Comparison of ENCODE assay signal across 8 mouse cellular contexts in the genomic region with DNA sequence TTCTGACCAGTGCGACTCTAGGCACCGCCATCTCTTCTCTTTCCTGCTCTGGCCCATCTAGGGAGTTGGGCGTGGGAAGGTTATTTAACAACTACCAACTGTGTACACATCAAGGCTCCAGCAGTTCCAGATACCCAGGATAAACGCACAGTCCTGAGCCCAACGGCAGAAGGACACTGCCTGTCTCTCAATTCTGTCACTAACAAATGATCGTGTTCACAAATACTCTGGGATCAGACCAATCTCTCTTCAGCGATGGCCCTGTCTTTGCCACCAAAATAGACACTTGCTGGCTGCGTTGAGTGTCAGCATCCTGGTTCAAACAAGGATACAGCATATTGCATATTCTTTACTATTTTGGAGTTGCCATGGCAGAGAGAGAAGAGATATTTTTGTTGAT.
DNase-seq lines count a peak whose midpoint lies in the region; ATAC-seq and TF ChIP-seq lines count a peak whose summit lies in the region.

No protein-coding gene starts in this region.

- H3K9ac ChIP-seq in hindbrain, postnatal 0 days (replicated peaks; ENCODE audit: low read length): no peak overlapping the region
- no peak overlapping the region for H3K9ac ChIP-seq in hindbrain, embryonic 12.5 days
- H3K9ac ChIP-seq in heart, embryonic 13.5 days: 0 out of 2 replicates have a peak overlapping the region, but pooled peaks have one; percentile 12

- no peaks in the 10 kb centered on the region for H3K4me1 ChIP-seq in hindbrain, postnatal 0 days (ENCODE audit: insufficient read depth, low read length)
- H3K4me1 ChIP-seq in hindbrain, embryonic 12.5 days: peaks cover 5% of the 10 kb centered on the region; the same call in 1 of the 2 replicates
- H3K4me1 ChIP-seq in brown adipose tissue, adult 24 weeks (ENCODE audit: control insufficient read depth, insufficient read depth, insufficient read length, low read length): peaks cover 4% of the 10 kb centered on the region; the same call in 1 of the 2 replicates
- peaks cover 22% of the 10 kb centered on the region for H3K4me1 ChIP-seq in heart, embryonic 13.5 days
- H3K4me1 ChIP-seq in megakaryocyte, embryonic 14.5 days: peaks cover 32% of the 10 kb centered on the region

- no peak for TF ChIP-seq CTCF in hindbrain, postnatal 0 days (IDR thresholded peaks at IDR 0.05; ENCODE audit: low read depth)

- H3K36me3 ChIP-seq in hindbrain, postnatal 0 days (ENCODE audit: insufficient read depth, low read length): no peaks in the 10 kb centered on the region
- no peaks in the 10 kb centered on the region for H3K36me3 ChIP-seq in hindbrain, embryonic 12.5 days
- H3K36me3 ChIP-seq in heart, embryonic 13.5 days: no peaks in the 10 kb centered on the region
- H3K36me3 ChIP-seq in megakaryocyte, embryonic 14.5 days (replicated peaks; ENCODE audit: low read length): no peaks in the 10 kb centered on the region

- ATAC-seq in hindbrain, postnatal 0 days: no peak
- no peak for ATAC-seq in hindbrain, embryonic 12.5 days (ENCODE audit: low FRiP score)
- ATAC-seq in heart, embryonic 13.5 days (ENCODE audit: extremely low read depth, insufficient number of reproducible peaks, low FRiP score, low TSS enrichment): no peak

- no peak overlapping the region for H3K4me3 ChIP-seq in hindbrain, postnatal 0 days (ENCODE audit: low read length)
- no peak overlapping the region for H3K4me3 ChIP-seq in hindbrain, embryonic 12.5 days
- no peak overlapping the region for H3K4me3 ChIP-seq in brown adipose tissue, adult 24 weeks (ENCODE audit: insufficient read depth, low read depth, low read length)
- no peak overlapping the region for H3K4me3 ChIP-seq in heart, embryonic 13.5 days
- peak overlapping the region; percentile 26 for H3K4me3 ChIP-seq in megakaryocyte, embryonic 14.5 days (replicated peaks)

- H3K4me2 ChIP-seq in hindbrain, postnatal 0 days (ENCODE audit: low read depth, low read length): no peak overlapping the region
- H3K4me2 ChIP-seq in hindbrain, embryonic 12.5 days (replicated peaks): no peak overlapping the region
- H3K4me2 ChIP-seq in heart, embryonic 13.5 days: peak overlapping the region; percentile 34

- no peaks in the 10 kb centered on the region for H3K9me3 ChIP-seq in hindbrain, postnatal 0 days (ENCODE audit: low read length)
- H3K9me3 ChIP-seq in hindbrain, embryonic 12.5 days (replicated peaks): no peaks in the 10 kb centered on the region
- no peaks in the 10 kb centered on the region for H3K9me3 ChIP-seq in heart, embryonic 13.5 days
- H3K9me3 ChIP-seq in megakaryocyte, embryonic 14.5 days: no peaks in the 10 kb centered on the region

- H3K27ac ChIP-seq in hindbrain, postnatal 0 days: 0 out of 2 replicates have a peak overlapping the region, but pooled peaks have one; percentile 34
- H3K27ac ChIP-seq in hindbrain, embryonic 12.5 days: no peak overlapping the region
- peak overlapping the region; percentile 80 for H3K27ac ChIP-seq in brown adipose tissue, adult 24 weeks (replicated peaks; ENCODE audit: low read depth, low read length)
- peak overlapping the region; percentile 75 for H3K27ac ChIP-seq in heart, embryonic 13.5 days (replicated peaks)

- 68% methylated on average over 8 of the region's 8 CpGs for WGBS in hindbrain, postnatal 0 days
- 69% methylated on average over 8 of the region's 8 CpGs for WGBS in hindbrain, embryonic 12.5 days
- WGBS in heart, embryonic 13.5 days: 32% methylated on average over 8 of the region's 8 CpGs

- DNase-seq in hindbrain, postnatal 0 days (ENCODE audit: low spot score): no peak
- no peak for DNase-seq in adrenal gland, adult 2 months
- DNase-seq in gastrocnemius, adult 18-20 months (ENCODE audit: low spot score): no peak
- DNase-seq in adrenal gland, postnatal 4 days (ENCODE audit: low spot score in 2 of 2): no peak

- H3K27me3 ChIP-seq in hindbrain, postnatal 0 days (ENCODE audit: insufficient read depth, low read length): no peaks in the 10 kb centered on the region
- no peaks in the 10 kb centered on the region for H3K27me3 ChIP-seq in hindbrain, embryonic 12.5 days
- no peaks in the 10 kb centered on the region for H3K27me3 ChIP-seq in heart, embryonic 13.5 days (replicated peaks)
- no peaks in the 10 kb centered on the region for H3K27me3 ChIP-seq in megakaryocyte, embryonic 14.5 days (replicated peaks)
